Mouse (Mus musculus): ENCODE measurements around the gene Tmem179b.

DNA sequence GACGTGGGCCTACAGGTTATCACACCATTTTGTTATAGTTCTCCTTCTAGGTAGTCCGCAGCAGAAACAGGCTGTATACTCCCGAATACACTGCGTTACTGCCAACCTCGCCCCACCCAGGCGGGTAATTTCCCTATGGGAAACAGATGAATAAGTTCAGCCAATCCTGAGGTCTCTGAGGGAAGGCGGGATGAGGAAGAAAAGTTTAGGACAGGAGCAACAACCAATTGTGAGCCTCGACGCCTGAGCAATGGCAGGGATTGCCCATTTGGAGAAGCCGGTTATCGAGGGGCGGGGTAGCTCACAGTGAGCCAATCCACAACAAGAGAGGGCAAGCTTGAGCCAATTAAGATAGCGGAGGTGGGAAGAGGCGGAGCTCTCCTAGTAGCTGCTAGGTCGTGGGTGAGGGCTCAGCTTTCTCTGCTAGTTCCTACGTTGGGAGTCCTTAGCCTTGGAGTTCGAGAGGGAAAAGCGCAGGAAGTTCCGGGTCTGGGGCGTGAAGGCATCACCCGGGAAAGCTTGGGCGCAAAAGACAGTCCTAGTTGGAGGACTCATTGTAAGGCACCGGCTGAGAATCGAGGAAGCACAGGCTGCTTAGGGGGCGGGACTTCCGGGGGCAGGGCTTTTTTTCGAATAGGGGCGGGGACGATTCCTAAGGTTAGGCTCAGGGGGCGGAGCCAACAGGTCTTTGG is 28.0 kb upstream of the Tmem179b start, which contains the start of gene Zbtb3:
- TF ChIP-seq CTCF (IDR thresholded peaks at IDR 0.05; ENCODE audit: extremely low read depth, insufficient read depth, low read length), result no peak
- peak; percentile 73 for TF ChIP-seq POLR2A (IDR thresholded peaks at IDR 0.05; ENCODE audit: extremely low read depth, insufficient read depth, low read length)

All from cortical plate, adult 2 months (tissue).